Comparison of ENCODE assay signal across 23 mouse cellular contexts in genomic region chr2:10784266-10784665, GRCm38 (mm10).
DNase-seq lines count a peak whose midpoint lies in the region; ATAC-seq lines count a peak whose summit lies in the region.
"Had no signal": no experiment of that assay in that cellular context is flagged by ENCODE, and none has a peak within 500 bp of the region (broad histone marks: within the 10 kb centered on the region; RNA-seq: fewer than 3 reads in every experiment).

No protein-coding gene starts in this region.

- WGBS in embryonic facial prominence, embryonic 12.5 days, result 61% methylated on average over 2 of the region's 2 CpGs
- 52% methylated on average over 2 of the region's 2 CpGs for WGBS in embryonic facial prominence, embryonic 10.5 days
- 38% methylated on average over 2 of the region's 2 CpGs for WGBS in neural tube, embryonic 12.5 days
- 19% methylated on average over 2 of the region's 2 CpGs for WGBS in neural tube, embryonic 15.5 days
- WGBS in embryonic facial prominence, embryonic 14.5 days, result 37% methylated on average over 2 of the region's 2 CpGs

- no peak overlapping the region for H3K27ac ChIP-seq in embryonic facial prominence, embryonic 12.5 days
- H3K27ac ChIP-seq in embryonic facial prominence, embryonic 10.5 days (replicated peaks), result no peak overlapping the region
- no peak overlapping the region for H3K27ac ChIP-seq in neural tube, embryonic 12.5 days
- H3K27ac ChIP-seq in neural tube, embryonic 15.5 days (replicated peaks), result no peak overlapping the region
- no peak overlapping the region for H3K27ac ChIP-seq in embryonic facial prominence, embryonic 14.5 days (replicated peaks; ENCODE audit: low read depth, low read length)
- H3K27ac ChIP-seq: embryonic facial prominence, embryonic 13.5 days; forebrain, embryonic 13.5 days; heart, embryonic 10.5 days; heart, embryonic 15.5 days; hindbrain, embryonic 13.5 days; hindbrain, postnatal 0 days had no signal

- ATAC-seq in embryonic facial prominence, embryonic 12.5 days (ENCODE audit: insufficient number of reproducible peaks, insufficient read depth, low FRiP score, low TSS enrichment), result 0 out of 2 replicates have a peak, but pooled peaks have one; percentile 10
- peak; percentile 66 for ATAC-seq in neural tube, embryonic 12.5 days (ENCODE audit: low FRiP score, low read depth)
- no peak for ATAC-seq in neural tube, embryonic 15.5 days (ENCODE audit: low FRiP score)
- ATAC-seq in embryonic facial prominence, embryonic 14.5 days (ENCODE audit: low read depth), result no peak
- ATAC-seq: forebrain, embryonic 13.5 days; hindbrain, postnatal 0 days had no signal

- no peak for DNase-seq in embryonic facial prominence, embryonic 10.5 days (ENCODE audit: low spot score)
- DNase-seq in ES-CJ7 (ENCODE audit: low read depth, low spot score), result peak; percentile 11
- peak; percentile 17 for DNase-seq in embryonic facial prominence, embryonic 14.5 days (ENCODE audit: low spot score)
- DNase-seq in right cerebral cortex, postnatal 36 days (ENCODE audit: low spot score in 2 of 2), result no peak
- DNase-seq in adrenal gland, postnatal 4 days (ENCODE audit: low spot score in 2 of 2), result no peak
- DNase-seq: adrenal gland, adult 2 months; adrenal gland, postnatal 25 days; cerebellum, adult 2 months; cerebellum, postnatal 14 days; embryo, embryonic 11 days; gastrocnemius, postnatal 36 days; heart, adult 11 months; heart, postnatal 14 days had no signal

- H3K9ac ChIP-seq in embryonic facial prominence, embryonic 12.5 days, result no peak overlapping the region
- H3K9ac ChIP-seq in neural tube, embryonic 12.5 days, result no peak overlapping the region
- H3K9ac ChIP-seq in neural tube, embryonic 15.5 days (replicated peaks), result no peak overlapping the region
- no peak overlapping the region for H3K9ac ChIP-seq in embryonic facial prominence, embryonic 14.5 days (ENCODE audit: low read depth, low read length)
- H3K9ac ChIP-seq: embryonic facial prominence, embryonic 13.5 days; forebrain, embryonic 13.5 days; heart, embryonic 15.5 days; hindbrain, embryonic 13.5 days had no signal

- no peak overlapping the region for H3K4me3 ChIP-seq in embryonic facial prominence, embryonic 12.5 days
- no peak overlapping the region for H3K4me3 ChIP-seq in embryonic facial prominence, embryonic 10.5 days
- no peak overlapping the region for H3K4me3 ChIP-seq in neural tube, embryonic 12.5 days
- no peak overlapping the region for H3K4me3 ChIP-seq in neural tube, embryonic 15.5 days (replicated peaks)
- no peak overlapping the region for H3K4me3 ChIP-seq in embryonic facial prominence, embryonic 14.5 days (ENCODE audit: low read depth, low read length)
- H3K4me3 ChIP-seq: embryonic facial prominence, embryonic 13.5 days; forebrain, embryonic 13.5 days; heart, embryonic 10.5 days; heart, embryonic 15.5 days; hindbrain, embryonic 13.5 days had no signal

- H3K4me1 ChIP-seq in embryonic facial prominence, embryonic 12.5 days, result no peaks in the 10 kb centered on the region
- H3K4me1 ChIP-seq in embryonic facial prominence, embryonic 10.5 days, result peaks cover 10% of the 10 kb centered on the region; the same call in 1 of the 2 replicates
- H3K4me1 ChIP-seq in neural tube, embryonic 12.5 days, result peaks cover 7% of the 10 kb centered on the region; the same call in 1 of the 2 replicates
- H3K4me1 ChIP-seq in neural tube, embryonic 15.5 days, result peaks cover 19% of the 10 kb centered on the region
- peaks cover 12% of the 10 kb centered on the region; the same call in 1 of the 2 replicates for H3K4me1 ChIP-seq in embryonic facial prominence, embryonic 14.5 days (ENCODE audit: control insufficient read depth, insufficient read depth, low read length)
- H3K4me1 ChIP-seq: forebrain, embryonic 13.5 days; heart, embryonic 10.5 days; heart, embryonic 15.5 days had no signal

- no peaks in the 10 kb centered on the region for H3K27me3 ChIP-seq in embryonic facial prominence, embryonic 12.5 days
- H3K27me3 ChIP-seq in embryonic facial prominence, embryonic 10.5 days (replicated peaks; ENCODE audit: low read depth, poor library complexity, severe bottlenecking), result no peaks in the 10 kb centered on the region
- no peaks in the 10 kb centered on the region for H3K27me3 ChIP-seq in neural tube, embryonic 12.5 days (replicated peaks)
- H3K27me3 ChIP-seq in neural tube, embryonic 15.5 days (replicated peaks), result no peaks in the 10 kb centered on the region
- H3K27me3 ChIP-seq in embryonic facial prominence, embryonic 14.5 days (replicated peaks; ENCODE audit: control insufficient read depth, insufficient read depth, low read length), result no peaks in the 10 kb centered on the region
- H3K27me3 ChIP-seq: CH12.LX; embryonic facial prominence, embryonic 13.5 days; forebrain, embryonic 13.5 days; heart, embryonic 15.5 days had no signal

- no peaks in the 10 kb centered on the region for H3K36me3 ChIP-seq in embryonic facial prominence, embryonic 12.5 days
- no peaks in the 10 kb centered on the region for H3K36me3 ChIP-seq in embryonic facial prominence, embryonic 10.5 days (replicated peaks)
- H3K36me3 ChIP-seq in neural tube, embryonic 12.5 days, result no peaks in the 10 kb centered on the region
- no peaks in the 10 kb centered on the region for H3K36me3 ChIP-seq in neural tube, embryonic 15.5 days
- H3K36me3 ChIP-seq in embryonic facial prominence, embryonic 14.5 days (ENCODE audit: control insufficient read depth, insufficient read depth, low read length), result no peaks in the 10 kb centered on the region
- H3K36me3 ChIP-seq: embryonic facial prominence, embryonic 13.5 days; heart, embryonic 10.5 days; heart, embryonic 15.5 days; hindbrain, embryonic 13.5 days had no signal

- H3K4me2 ChIP-seq in embryonic facial prominence, embryonic 12.5 days (replicated peaks), result no peak overlapping the region
- H3K4me2 ChIP-seq in neural tube, embryonic 12.5 days (replicated peaks), result no peak overlapping the region
- H3K4me2 ChIP-seq in neural tube, embryonic 15.5 days, result no peak overlapping the region
- no peak overlapping the region for H3K4me2 ChIP-seq in embryonic facial prominence, embryonic 14.5 days (ENCODE audit: low read depth, low read length)
- H3K4me2 ChIP-seq: embryonic facial prominence, embryonic 13.5 days; forebrain, embryonic 13.5 days; heart, embryonic 15.5 days; hindbrain, embryonic 13.5 days had no signal

- H3K9me3 ChIP-seq in embryonic facial prominence, embryonic 12.5 days, result no peaks in the 10 kb centered on the region
- H3K9me3 ChIP-seq in embryonic facial prominence, embryonic 10.5 days, result no peaks in the 10 kb centered on the region
- H3K9me3 ChIP-seq in neural tube, embryonic 12.5 days, result no peaks in the 10 kb centered on the region
- no peaks in the 10 kb centered on the region for H3K9me3 ChIP-seq in neural tube, embryonic 15.5 days (replicated peaks)
- no peaks in the 10 kb centered on the region for H3K9me3 ChIP-seq in embryonic facial prominence, embryonic 14.5 days (ENCODE audit: control insufficient read depth, low read length)
- H3K9me3 ChIP-seq: embryonic facial prominence, embryonic 13.5 days; forebrain, embryonic 13.5 days; heart, embryonic 10.5 days; heart, embryonic 15.5 days; hindbrain, embryonic 13.5 days had no signal

Comparison
In these comparisons a context has a peak if more than half of its experiments do, and no peak if none do; other contexts are left out.
1. ATAC-seq: peak in embryonic facial prominence, embryonic 12.5 days (single experiment) and neural tube, embryonic 12.5 days (single experiment); none in neural tube, embryonic 15.5 days (single experiment) and embryonic facial prominence, embryonic 14.5 days (single experiment).
2. DNase-seq: peak in ES-CJ7 (single experiment) and embryonic facial prominence, embryonic 14.5 days (single experiment); none in embryonic facial prominence, embryonic 10.5 days (single experiment), right cerebral cortex, postnatal 36 days (0 of 2) and adrenal gland, postnatal 4 days (0 of 2).